Mouse (Mus musculus) limb, embryonic 11.5 days (tissue): Measurements from ENCODE around the gene Shank2. TPM values are rescaled to one million over a fixed set of nuclear protein-coding genes. Genes with fewer than 3 reads are reported as not detected.

ENCODE experiments used
- ATAC-seq: fragments of 200-750 bp; cut with Nextera tagmentation; 2 replicates; pipeline ENCODE4 v1.8.0; 2017; ENCODE audit warnings: low read depth; ENCODE audit not compliant: insufficient number of reproducible peaks, low FRiP score, low TSS enrichment
- DNase-seq: peaks from one replicate; pipeline ENCODE4 v3.0.0-alpha.2; 2015; ENCODE audit warnings: low spot score
- H3K27ac ChIP-seq: fragments of 300-500 bp; sonication (generic); replicated peaks from 2 replicates; pipeline ENCODE4 v1.5.1; 2014; ENCODE audit warnings: low read depth, mild to moderate bottlenecking, low read length
- H3K27me3 ChIP-seq: fragments of 300-500 bp; sonication (generic); 2 replicates; pipeline ENCODE4 v1.6.1; 2014; ENCODE audit warnings: mild to moderate bottlenecking, low read length, mixed read lengths; ENCODE audit not compliant: control insufficient read depth, insufficient read depth
- H3K36me3 ChIP-seq: fragments of 300-500 bp; sonication (generic); 2 replicates; pipeline ENCODE4 v1.6.1; 2014; ENCODE audit warnings: mild to moderate bottlenecking, low read length, moderate library complexity, mixed read lengths; ENCODE audit not compliant: control insufficient read depth, insufficient read depth
- H3K4me1 ChIP-seq: fragments of 300-500 bp; sonication (generic); 2 replicates; pipeline ENCODE4 v1.6.1; 2014; ENCODE audit warnings: low read length, mixed read lengths; ENCODE audit not compliant: control insufficient read depth, insufficient read depth
- H3K4me2 ChIP-seq: fragments of 300-500 bp; sonication (generic); 2 replicates; pipeline ENCODE4 v1.6.1; 2014; ENCODE audit warnings: low read depth, mild to moderate bottlenecking, moderate library complexity; ENCODE audit not compliant: severe bottlenecking
- H3K4me3 ChIP-seq: fragments of 300-500 bp; sonication (generic); 2 replicates; pipeline ENCODE4 v1.5.1; 2014; ENCODE audit warnings: low read depth, low read length
- H3K9ac ChIP-seq: fragments of 300-500 bp; sonication (generic); 2 replicates; pipeline ENCODE4 v1.6.1; 2014; ENCODE audit warnings: mild to moderate bottlenecking, low read length
- H3K9me3 ChIP-seq: fragments of 300-500 bp; sonication (generic); 2 replicates; pipeline ENCODE4 v1.6.1; 2016; ENCODE audit warnings: low read length; ENCODE audit not compliant: control insufficient read depth
- WGBS: fragments of 180-500 bp; shearing (Covaris S2); extraction: QIAGEN DNeasy Blood & Tissue Kit; methylation state at CpG from one replicate; pipeline ENCODE4 v1.1.7; 2014; 5-methylcytosine and 5-hydroxymethylcytosine counted together
- polyA plus RNA-seq: library from polyadenylated mRNA; unstranded; fragments of >200 nt; fragmentation: Nextera tagmentation; extraction: Ambion mirVana; gene quantifications from 2 replicates; pipeline ENCODE4 v1.2.1, GENCODE M21; 2014

Shank2 gene
- polyA plus RNA-seq, 1 experiment from 2014 or later: 0.68 TPM

- no peaks in the 10 kb centered on the region for H3K36me3 ChIP-seq
- H3K27ac ChIP-seq: no peak overlapping the region
- no peak for ATAC-seq
- H3K4me3 ChIP-seq: no peak overlapping the region
- H3K9me3 ChIP-seq: no peaks in the 10 kb centered on the region
- no peak for DNase-seq
- no peak overlapping the region for H3K4me2 ChIP-seq
- no peaks in the 10 kb centered on the region for H3K4me1 ChIP-seq
- H3K9ac ChIP-seq: no peak overlapping the region
- WGBS: 94% methylated on average over 3 of the region's 3 CpGs
- H3K27me3 ChIP-seq: no peaks in the 10 kb centered on the region
Observed at GRCm38 (mm10) chr7:144021801-144022200, 20.1 kb downstream of the Shank2 start.

- ATAC-seq: no peak
Observed at GRCm38 (mm10) chr7:144022682-144023081, 21.0 kb downstream of the Shank2 start.

DNA sequence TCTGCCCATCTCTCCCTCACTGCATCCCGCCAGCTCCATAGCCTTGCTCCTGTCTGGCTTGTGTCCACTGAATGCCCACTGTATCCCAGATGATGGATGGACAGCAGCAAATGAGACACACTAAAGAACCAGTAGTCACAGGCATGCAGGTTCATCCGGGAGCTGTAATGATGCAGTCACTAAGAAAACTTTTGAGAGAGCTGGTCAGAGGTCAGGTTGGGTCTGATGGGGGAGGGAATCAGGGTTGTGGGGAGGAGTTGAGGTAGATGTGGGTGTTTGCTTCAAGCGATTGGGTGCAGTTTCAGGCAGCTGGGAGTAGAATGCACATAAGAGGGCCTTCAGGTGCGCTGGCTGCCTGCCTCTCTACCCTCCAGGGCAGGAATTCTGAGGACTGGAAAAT, 21.8 kb downstream of the Shank2 start:
- no peaks in the 10 kb centered on the region for H3K4me1 ChIP-seq
- H3K9ac ChIP-seq: no peak overlapping the region
- no peaks in the 10 kb centered on the region for H3K9me3 ChIP-seq
- no peak for DNase-seq
- 60% methylated on average over 4 of the region's 4 CpGs for WGBS
- H3K4me2 ChIP-seq: no peak overlapping the region
- no peak for ATAC-seq
- H3K36me3 ChIP-seq: no peaks in the 10 kb centered on the region
- H3K27me3 ChIP-seq: no peaks in the 10 kb centered on the region
- no peak overlapping the region for H3K4me3 ChIP-seq
- no peak overlapping the region for H3K27ac ChIP-seq

More at GRCm38 (mm10) chr7:144022682-144023081, 21.0 kb downstream of the Shank2 start:
- no peak overlapping the region for H3K4me2 ChIP-seq
- no peak overlapping the region for H3K4me3 ChIP-seq
- H3K27me3 ChIP-seq: no peaks in the 10 kb centered on the region
- no peaks in the 10 kb centered on the region for H3K9me3 ChIP-seq
- H3K4me1 ChIP-seq: no peaks in the 10 kb centered on the region
- H3K9ac ChIP-seq: no peak overlapping the region
- no peak overlapping the region for H3K27ac ChIP-seq
- 12% methylated on average over 5 of the region's 5 CpGs for WGBS
- H3K36me3 ChIP-seq: no peaks in the 10 kb centered on the region
- no peak for DNase-seq

- Histone ChIP-seq H3K4me2 (no peak overlapping the region), H3K4me3 (no peak overlapping the region), H3K9ac (no peak overlapping the region), H3K36me3 (no peaks in the 10 kb centered on the region), H3K9me3 (no peaks in the 10 kb centered on the region), H3K27ac (no peak overlapping the region), H3K4me1 (no peaks in the 10 kb centered on the region), H3K27me3 (no peaks in the 10 kb centered on the region)
- DNase-seq: no peak
- ATAC-seq: no peak
- 89% methylated on average over 12 of the region's 12 CpGs for WGBS
Observed at GRCm38 (mm10) chr7:144026024-144026752, 24.5 kb downstream of the Shank2 start.

DNA sequence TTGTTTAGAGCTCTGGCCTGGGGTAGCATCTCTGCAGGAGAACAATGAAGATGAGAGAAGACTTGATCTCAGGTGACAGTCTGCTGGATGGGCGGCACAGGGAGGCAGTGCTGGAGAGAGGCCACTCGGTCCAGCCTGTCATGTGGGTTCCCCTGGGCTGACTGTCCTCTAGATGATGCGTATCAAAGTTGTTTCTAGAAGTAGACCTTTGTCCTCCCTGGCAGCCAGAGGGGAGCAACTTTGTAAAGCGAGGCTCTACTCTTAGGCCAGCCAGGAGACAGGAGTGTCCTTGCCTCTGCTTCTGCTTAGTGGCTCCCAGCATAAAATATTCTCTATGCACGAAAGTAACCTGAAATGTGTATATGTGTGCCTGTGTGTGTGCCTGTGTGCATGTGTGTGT, 27.5 kb downstream of the Shank2 start:
- Histone ChIP-seq H3K36me3 (no peaks in the 10 kb centered on the region), H3K27ac (no peak overlapping the region), H3K4me3 (no peak overlapping the region), H3K4me2 (no peak overlapping the region), H3K4me1 (no peaks in the 10 kb centered on the region), H3K27me3 (no peaks in the 10 kb centered on the region), H3K9me3 (no peaks in the 10 kb centered on the region), H3K9ac (no peak overlapping the region)
- ATAC-seq (no peak), DNase-seq (no peak)
- 80% methylated on average over 5 of the region's 5 CpGs for WGBS

DNA sequence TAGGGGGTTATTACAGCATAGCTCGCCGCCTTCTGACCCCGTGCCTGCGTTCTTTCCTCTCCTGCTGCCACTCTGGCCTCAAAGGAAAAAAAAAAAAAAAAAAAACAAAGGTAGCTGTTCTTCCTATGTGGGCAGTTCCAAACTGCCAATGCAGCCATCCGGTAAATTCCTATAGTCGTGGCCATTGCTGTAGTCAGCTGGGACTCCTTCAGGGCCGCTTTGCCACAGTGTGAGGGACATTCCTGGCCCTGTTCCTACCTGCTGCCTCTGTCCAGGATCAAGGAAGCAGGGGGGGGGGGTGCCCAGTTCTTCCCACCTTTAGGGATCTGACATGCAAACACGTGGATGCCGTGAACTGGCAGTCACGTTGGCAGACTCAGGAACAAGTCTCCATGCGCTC, 29.1 kb downstream of the Shank2 start:
- Histone ChIP-seq H3K4me3 (no peak overlapping the region), H3K4me1 (no peaks in the 10 kb centered on the region), H3K36me3 (no peaks in the 10 kb centered on the region), H3K9me3 (no peaks in the 10 kb centered on the region), H3K27me3 (no peaks in the 10 kb centered on the region), H3K9ac (no peak overlapping the region), H3K27ac (no peak overlapping the region), H3K4me2 (no peak overlapping the region)
- 71% methylated on average over 11 of the region's 11 CpGs for WGBS
- DNase-seq (no peak), ATAC-seq (no peak)

GRCm38 (mm10) chr7:144031611-144032010, 29.9 kb downstream of the Shank2 start:
- ATAC-seq (no peak), DNase-seq (no peak)
- no peak overlapping the region for H3K27ac ChIP-seq
- H3K9ac ChIP-seq: no peak overlapping the region
- no peaks in the 10 kb centered on the region for H3K36me3 ChIP-seq
- H3K4me3 ChIP-seq: no peak overlapping the region
- H3K9me3 ChIP-seq: no peaks in the 10 kb centered on the region
- no peaks in the 10 kb centered on the region for H3K4me1 ChIP-seq
- H3K27me3 ChIP-seq: no peaks in the 10 kb centered on the region
- H3K4me2 ChIP-seq: no peak overlapping the region
- WGBS: 96% methylated on average over 3 of the region's 3 CpGs

GRCm38 (mm10) chr7:144037541-144037940, 35.8 kb downstream of the Shank2 start:
- no peaks in the 10 kb centered on the region for H3K9me3 ChIP-seq
- no peaks in the 10 kb centered on the region for H3K4me1 ChIP-seq
- ATAC-seq (no peak), DNase-seq (no peak)
- H3K27me3 ChIP-seq: no peaks in the 10 kb centered on the region
- no peak overlapping the region for H3K4me3 ChIP-seq
- 96% methylated on average over 11 of the region's 11 CpGs for WGBS
- H3K36me3 ChIP-seq: no peaks in the 10 kb centered on the region
- H3K27ac ChIP-seq: no peak overlapping the region
- no peak overlapping the region for H3K4me2 ChIP-seq
- H3K9ac ChIP-seq: no peak overlapping the region
